Comparison of ENCODE assay signal across 6 mouse cellular contexts in the genomic region with DNA sequence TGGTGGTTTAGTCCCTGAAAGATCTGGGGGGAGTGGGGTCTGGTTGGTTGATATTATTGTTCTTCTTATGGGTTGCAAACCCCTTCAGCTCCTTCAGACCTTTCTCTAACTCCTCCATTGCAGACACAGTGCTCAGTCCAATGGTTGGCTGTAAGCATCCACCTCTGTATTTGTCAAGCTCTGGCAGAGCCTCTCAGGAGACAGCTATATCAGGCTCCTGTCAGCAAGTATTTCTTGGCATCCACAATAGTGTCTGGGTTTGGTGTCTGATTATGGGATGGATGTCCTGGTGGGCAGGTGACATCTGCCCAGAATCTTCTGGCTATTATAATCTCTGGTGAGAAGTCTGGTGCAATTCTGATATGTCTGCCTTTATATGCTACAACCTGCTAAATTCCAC.
DNase-seq lines count a peak whose midpoint lies in the region.

No protein-coding gene starts in this region.

- peak; percentile 31 for DNase-seq in brain, adult 2 months (ENCODE audit: low read depth, low spot score)
- peak; percentile 9 to 16 for DNase-seq in cerebellum, postnatal 10 days
- peak; percentile 20 to 21 for DNase-seq in frontal cortex, adult 2 months (ENCODE audit: extremely low spot score in 1 of 2, low spot score in 1 of 2)
- peak; percentile 8 to 50 for DNase-seq in frontal cortex, postnatal 36 days (ENCODE audit: low spot score in 2 of 2)
- peak; percentile 2 for DNase-seq in left cerebral cortex, adult 11 months (ENCODE audit: low spot score)
- DNase-seq in right cerebral cortex, adult 18-20 months = peak; percentile 15

Comparison
In these comparisons a context has a peak if more than half of its experiments do, and no peak if none do; other contexts are left out.
1. Peak in every context shown above with its lines: DNase-seq.